Mouse (Mus musculus) kidney, postnatal 0 days (tissue): ENCODE measurements around the gene Plbd2. TPM values are rescaled to one million over a fixed set of nuclear protein-coding genes. Genes with fewer than 3 reads are reported as not detected.

ENCODE experiments used
- ATAC-seq: fragments of 200-750 bp; cut with Nextera tagmentation; replicated peaks from 2 replicates; pipeline ENCODE4 v1.8.0; 2017; ENCODE audit warnings: low read depth, moderate number of reproducible peaks, moderate TSS enrichment, moderate library complexity; ENCODE audit not compliant: low FRiP score
- DNase-seq: peaks from one replicate; pipeline ENCODE4 v3.0.0-alpha.2; 2016; ENCODE audit warnings: low spot score
- H3K27ac ChIP-seq: fragments of 300-500 bp; sonication (generic); 2 replicates; pipeline ENCODE4 v1.5.1; 2014; ENCODE audit warnings: mild to moderate bottlenecking
- H3K27me3 ChIP-seq: fragments of 300-500 bp; sonication (generic); 2 replicates; pipeline ENCODE4 v1.6.1; 2014; ENCODE audit warnings: low read length, mixed read lengths; ENCODE audit not compliant: insufficient read depth
- H3K36me3 ChIP-seq: fragments of 300-500 bp; sonication (generic); 2 replicates; pipeline ENCODE4 v1.6.1; 2014; ENCODE audit warnings: low read length, mixed read lengths; ENCODE audit not compliant: insufficient read depth
- H3K4me1 ChIP-seq: fragments of 300-500 bp; sonication (generic); replicated peaks from 2 replicates; pipeline ENCODE4 v1.6.1; 2014; ENCODE audit warnings: antibody characterized with exemption, low read length, mixed read lengths; ENCODE audit not compliant: insufficient read depth
- H3K4me2 ChIP-seq: fragments of 300-500 bp; sonication (generic); 2 replicates; pipeline ENCODE4 v1.6.1; 2014; ENCODE audit warnings: mild to moderate bottlenecking, low read length, moderate library complexity, mixed read lengths
- H3K4me3 ChIP-seq: fragments of 300-500 bp; sonication (generic); replicated peaks from 2 replicates; pipeline ENCODE4 v1.5.1; 2014; ENCODE audit warnings: low read depth, low read length
- H3K9ac ChIP-seq: fragments of 300-500 bp; sonication (generic); 2 replicates; pipeline ENCODE4 v1.6.1; 2014; ENCODE audit warnings: low read depth, low read length
- H3K9me3 ChIP-seq: fragments of 300-500 bp; sonication (generic); replicated peaks from 2 replicates; pipeline ENCODE4 v1.6.1; 2016; ENCODE audit warnings: low read length, inconsistent platforms, mixed read lengths
- CTCF ChIP-seq: IDR thresholded peaks from 2 replicates; pipeline ENCODE4 v1.5.1; 2016; ENCODE audit warnings: antibody characterized with exemption, low read depth, mild to moderate bottlenecking, moderate library complexity
- WGBS: fragments of 180-500 bp; shearing (Covaris S2); extraction: QIAGEN DNeasy Blood & Tissue Kit; methylation state at CpG from one replicate; pipeline ENCODE4 v1.1.7; 2014; 5-methylcytosine and 5-hydroxymethylcytosine counted together
- polyA plus RNA-seq: library from polyadenylated mRNA; unstranded; fragments of >200 nt; fragmentation: Nextera tagmentation; extraction: Ambion mirVana; gene quantifications from 2 replicates; pipeline ENCODE4 v1.2.1, GENCODE M21; 2015

Gene Plbd2
- polyA plus RNA-seq, 1 experiment from 2014 or later = 78.2 TPM

- 91% methylated on average over 2 of the region's 2 CpGs for WGBS
- Histone ChIP-seq H3K4me1 (no peaks in the 10 kb centered on the region), H3K4me2 (no peak overlapping the region), H3K4me3 (no peak overlapping the region), H3K27ac (no peak overlapping the region), H3K9me3 (no peaks in the 10 kb centered on the region), H3K36me3 (peaks cover 28% of the 10 kb centered on the region; the same call in 1 of the 2 replicates), H3K9ac (no peak overlapping the region), H3K27me3 (no peaks in the 10 kb centered on the region)
- TF ChIP-seq CTCF = no peak
- no peak for ATAC-seq
- DNase-seq = no peak
Observed at GRCm38 (mm10) chr5:120524736-120525135, 21.3 kb upstream of the Plbd2 start.

- peak; percentile 69 for TF ChIP-seq CTCF
- Histone ChIP-seq H3K9ac (no peak overlapping the region), H3K4me3 (no peak overlapping the region), H3K4me1 (no peaks in the 10 kb centered on the region), H3K36me3 (peaks cover 27% of the 10 kb centered on the region; the same call in 1 of the 2 replicates), H3K4me2 (no peak overlapping the region), H3K9me3 (no peaks in the 10 kb centered on the region), H3K27me3 (no peaks in the 10 kb centered on the region), H3K27ac (no peak overlapping the region)
- WGBS = 84% methylated on average over 3 of the region's 3 CpGs
- DNase-seq (peak; percentile 16), ATAC-seq (no peak)
Observed at GRCm38 (mm10) chr5:120522649-120523048, 19.2 kb upstream of the Plbd2 start.

- Histone ChIP-seq H3K27me3 (no peaks in the 10 kb centered on the region), H3K9ac (no peak overlapping the region), H3K4me1 (peaks cover 28% of the 10 kb centered on the region), H3K27ac (no peak overlapping the region), H3K4me2 (no peak overlapping the region), H3K36me3 (peaks cover 15% of the 10 kb centered on the region; the same call in 1 of the 2 replicates), H3K4me3 (no peak overlapping the region), H3K9me3 (no peaks in the 10 kb centered on the region)
- ATAC-seq (no peak), DNase-seq (peak; percentile 14)
- TF ChIP-seq CTCF = no peak
- WGBS = 48% methylated on average over 9 of the region's 9 CpGs
Observed at GRCm38 (mm10) chr5:120517552-120517951, 14.1 kb upstream of the Plbd2 start.

GRCm38 (mm10) chr5:120516221-120516984, 13.0 kb upstream of the Plbd2 start:
- H3K4me3 ChIP-seq = no peak overlapping the region
- no peaks in the 10 kb centered on the region for H3K27me3 ChIP-seq
- peaks cover 7% of the 10 kb centered on the region; the same call in 1 of the 2 replicates for H3K36me3 ChIP-seq
- WGBS = 50% methylated on average over 14 of the region's 15 CpGs
- no peak overlapping the region for H3K4me2 ChIP-seq
- H3K9ac ChIP-seq = no peak overlapping the region; the same call in 1 of the 2 replicates
- H3K4me1 ChIP-seq = peaks cover 28% of the 10 kb centered on the region
- TF ChIP-seq CTCF = no peak
- DNase-seq (peak; percentile 22), ATAC-seq (peak; percentile 35)
- no peak overlapping the region for H3K27ac ChIP-seq
- no peaks in the 10 kb centered on the region for H3K9me3 ChIP-seq

GRCm38 (mm10) chr5:120515451-120515850, 12.0 kb upstream of the Plbd2 start:
- TF ChIP-seq CTCF = no peak; the same call in 1 of the 2 replicates
- Histone ChIP-seq H3K4me2 (no peak overlapping the region), H3K27me3 (no peaks in the 10 kb centered on the region), H3K36me3 (no peaks in the 10 kb centered on the region), H3K27ac (peak overlapping the region; percentile 55), H3K9ac (no peak overlapping the region), H3K9me3 (no peaks in the 10 kb centered on the region), H3K4me1 (peaks cover 28% of the 10 kb centered on the region), H3K4me3 (no peak overlapping the region)
- no peak for DNase-seq
- WGBS = 76% methylated on average over 7 of the region's 7 CpGs
- no peak for ATAC-seq

- H3K9ac ChIP-seq = no peak overlapping the region
- DNase-seq = peak; percentile 91
- peak overlapping the region; percentile 55 for H3K27ac ChIP-seq
- H3K27me3 ChIP-seq = no peaks in the 10 kb centered on the region
- no peak for TF ChIP-seq CTCF
- peaks cover 28% of the 10 kb centered on the region for H3K4me1 ChIP-seq
- no peak overlapping the region for H3K4me2 ChIP-seq
- no peak for ATAC-seq
- no peaks in the 10 kb centered on the region for H3K9me3 ChIP-seq
- H3K4me3 ChIP-seq = no peak overlapping the region
- WGBS = 7% methylated on average over 4 of the region's 4 CpGs
- no peaks in the 10 kb centered on the region for H3K36me3 ChIP-seq
Observed at GRCm38 (mm10) chr5:120514754-120515153, 11.3 kb upstream of the Plbd2 start.
